Mouse (Mus musculus): Measurements from ENCODE around the gene Pitpnm1.
"Not testable (repeated sequence)": the region's sequence is repeated elsewhere in the genome, so short reads cannot be mapped to it uniquely, and the experiment has no call there.

Gene Pitpnm1

GRCm38 (mm10) chr19:4120496-4120895 is 20.7 kb downstream of the Pitpnm1 start:
- no peak for DNase-seq

- DNase-seq, result peak; percentile 98
These were observed 21.5 kb downstream of the Pitpnm1 start for GRCm38 (mm10) chr19:4121097-4121805.

- not testable (repeated sequence) for DNase-seq
These were observed 22.1 kb downstream of the Pitpnm1 start for GRCm38 (mm10) chr19:4121896-4122295.

GRCm38 (mm10) chr19:4122411-4123370 is 22.9 kb downstream of the Pitpnm1 start:
- no peak for DNase-seq

GRCm38 (mm10) chr19:4124432-4124831 is 24.6 kb downstream of the Pitpnm1 start:
- no peak for DNase-seq

- DNase-seq, result not testable (repeated sequence)
These were observed 25.5 kb downstream of the Pitpnm1 start for GRCm38 (mm10) chr19:4125268-4125667.

- peak; percentile 98 for DNase-seq
These were observed 26.2 kb downstream of the Pitpnm1 start, which contains the start of gene Aip for GRCm38 (mm10) chr19:4125741-4126696. TSS of gene Aip (minus strand) at chr19:4125858.

- DNase-seq, result no peak
These were observed 27.1 kb downstream of the Pitpnm1 start for GRCm38 (mm10) chr19:4126759-4127495.

GRCm38 (mm10) chr19:4129462-4129861 is 29.7 kb downstream of the Pitpnm1 start:
- no peak for DNase-seq

GRCm38 (mm10) chr19:4130106-4130505 is 30.3 kb downstream of the Pitpnm1 start:
- DNase-seq, result no peak

- no peak for DNase-seq
These were observed 31.3 kb downstream of the Pitpnm1 start for GRCm38 (mm10) chr19:4131075-4131474.

GRCm38 (mm10) chr19:4131768-4132167 is 32.0 kb downstream of the Pitpnm1 start:
- DNase-seq, result no peak

GRCm38 (mm10) chr19:4134354-4134753 is 34.6 kb downstream of the Pitpnm1 start:
- no peak for DNase-seq

GRCm38 (mm10) chr19:4135229-4135962 is 35.6 kb downstream of the Pitpnm1 start:
- not testable (repeated sequence) for DNase-seq

GRCm38 (mm10) chr19:4135963-4136345 is 36.2 kb downstream of the Pitpnm1 start:
- not testable (repeated sequence) for DNase-seq

- DNase-seq, result no peak
These were observed 36.7 kb downstream of the Pitpnm1 start for GRCm38 (mm10) chr19:4136463-4136862.

GRCm38 (mm10) chr19:4137913-4138312 is 38.1 kb downstream of the Pitpnm1 start:
- no peak for DNase-seq

- no peak for DNase-seq
These were observed 39.6 kb downstream of the Pitpnm1 start, which contains the start of gene Gpr152 for GRCm38 (mm10) chr19:4139446-4139845. TSS of gene Gpr152 (plus strand) at chr19:4139787.

- no peak for DNase-seq
These were observed 40.3 kb downstream of the Pitpnm1 start for GRCm38 (mm10) chr19:4140147-4140546.

GRCm38 (mm10) chr19:4142416-4143173 is 42.8 kb downstream of the Pitpnm1 start:
- DNase-seq, result no peak

Data from right cerebral cortex, postnatal 14 days (tissue).